Comparison of ENCODE assay signal across 8 mouse cellular contexts in genomic region chr1:62696983-62697341, GRCm38 (mm10). TPM values are rescaled to one million over a fixed set of nuclear protein-coding genes. Genes with fewer than 3 reads are reported as not detected.
DNase-seq lines count a peak whose midpoint lies in the region; ATAC-seq and TF ChIP-seq lines count a peak whose summit lies in the region.

No protein-coding gene starts in this region.

- peaks cover 3% of the 10 kb centered on the region; the same call in 1 of the 2 replicates for H3K4me1 ChIP-seq in heart, adult 2 months (ENCODE audit: control insufficient read depth, insufficient read depth, low read length)
- peaks cover 19% of the 10 kb centered on the region for H3K4me1 ChIP-seq in limb, embryonic 15.5 days
- H3K4me1 ChIP-seq in neural tube, embryonic 11.5 days (ENCODE audit: control insufficient read depth, insufficient read depth, low read length): peaks cover 10% of the 10 kb centered on the region; the same call in 1 of the 2 replicates

- no peaks in the 10 kb centered on the region for H3K79me2 ChIP-seq in heart, adult 2 months (replicated peaks; ENCODE audit: control insufficient read depth, insufficient read depth, low read length)

- no peak overlapping the region for H3K9ac ChIP-seq in heart, adult 2 months (ENCODE audit: low read depth, low read length)
- H3K9ac ChIP-seq in limb, embryonic 15.5 days: no peak overlapping the region
- no peak overlapping the region for H3K9ac ChIP-seq in neural tube, embryonic 11.5 days (ENCODE audit: low read length)

- H3K4me3 ChIP-seq in heart, adult 2 months: no peak overlapping the region
- no peak overlapping the region for H3K4me3 ChIP-seq in limb, embryonic 15.5 days
- H3K4me3 ChIP-seq in neural tube, embryonic 11.5 days (ENCODE audit: low read depth, low read length): no peak overlapping the region

- H3K27me3 ChIP-seq in heart, adult 2 months (ENCODE audit: control insufficient read depth, insufficient read depth, low read length): no peaks in the 10 kb centered on the region; the same call in 1 of the 2 replicates
- peaks cover 12% of the 10 kb centered on the region; the same call in 1 of the 2 replicates for H3K27me3 ChIP-seq in limb, embryonic 15.5 days
- no peaks in the 10 kb centered on the region for H3K27me3 ChIP-seq in neural tube, embryonic 11.5 days (ENCODE audit: control insufficient read depth, insufficient read depth, low read length)

- peak overlapping the region; percentile 30 for H3K4me2 ChIP-seq in limb, embryonic 15.5 days
- H3K4me2 ChIP-seq in neural tube, embryonic 11.5 days (ENCODE audit: low read depth): no peak overlapping the region

- no peak for TF ChIP-seq POLR2A in heart, adult 2 months (IDR thresholded peaks at IDR 0.05; ENCODE audit: insufficient read depth, low read depth, low read length)

- WGBS in heart, adult 2 months: 5% methylated on average over 9 of the region's 9 CpGs
- WGBS in limb, embryonic 15.5 days: 10% methylated on average over 9 of the region's 9 CpGs
- WGBS in neural tube, embryonic 11.5 days: 31% methylated on average over 9 of the region's 9 CpGs

- ATAC-seq in limb, embryonic 15.5 days (ENCODE audit: insufficient number of reproducible peaks, low FRiP score, low TSS enrichment, low read depth): no peak
- no peak; the same call in 1 of the 2 replicates for ATAC-seq in neural tube, embryonic 11.5 days (ENCODE audit: insufficient read depth, low FRiP score, low TSS enrichment)

- H3K27ac ChIP-seq in heart, adult 2 months: no peak overlapping the region
- H3K27ac ChIP-seq in limb, embryonic 15.5 days: no peak overlapping the region
- no peak overlapping the region for H3K27ac ChIP-seq in neural tube, embryonic 11.5 days (ENCODE audit: low read depth, low read length)

- TF ChIP-seq EP300 in heart, adult 2 months (IDR thresholded peaks at IDR 0.05; ENCODE audit: insufficient read depth, low read depth, low read length): no peak

- no peaks in the 10 kb centered on the region for H3K36me3 ChIP-seq in heart, adult 2 months (ENCODE audit: control insufficient read depth, insufficient read depth, low read length)
- H3K36me3 ChIP-seq in limb, embryonic 15.5 days: no peaks in the 10 kb centered on the region
- no peaks in the 10 kb centered on the region for H3K36me3 ChIP-seq in neural tube, embryonic 11.5 days (ENCODE audit: control insufficient read depth, insufficient read depth, low read length)

- peak; percentile 85 for TF ChIP-seq CTCF in heart, adult 2 months (IDR thresholded peaks at IDR 0.05)

- H3K9me3 ChIP-seq in limb, embryonic 15.5 days: no peaks in the 10 kb centered on the region
- no peaks in the 10 kb centered on the region for H3K9me3 ChIP-seq in neural tube, embryonic 11.5 days (ENCODE audit: control insufficient read depth, low read length)

- intact Hi-C loops in heart, adult 2 months (cut with DNase I): no loop called here
- intact Hi-C loops in heart, postnatal 25 days (cut with DNase I): loop anchor here (5.0 to 10.0 kb wide), 6 partner anchors 105 to 1552 kb away; no protein-coding TSS in a partner anchor
- intact Hi-C loops in heart, postnatal 10 days (cut with DNase I): loop anchor here (2.0 to 5.0 kb wide), 2 partner anchors 290 to 1516 kb away; no protein-coding TSS in a partner anchor

- DNase-seq in heart, adult 2 months: no peak
- DNase-seq in heart, postnatal 25 days (ENCODE audit: low spot score): no peak
- peak; percentile 81 for DNase-seq in brain, adult 2 months (ENCODE audit: low read depth, low spot score)
- DNase-seq in heart, postnatal 10 days: peak; percentile 70 to 71
- peak; percentile 69 for DNase-seq in neural tube, embryonic 11.5 days (ENCODE audit: low spot score)
- no peak for DNase-seq in right cerebral cortex, postnatal 14 days
- DNase-seq in c-Kit-positive CD71-positive TER-119-positive erythroid progenitor cells, embryonic 14.5 days (ENCODE audit: low spot score): no peak

RNA-seq across cellular contexts. Expression of gene Nrp2, which starts 6.1 kb away (rescaled TPM):
- 10 to 100 TPM; 20.7 to 29.6 TPM for total RNA-seq in heart, adult 2 months (2021)
- polyA plus RNA-seq in heart, adult 2 months (2012; rRNA removed): 15.6 and 24.2 TPM in 2 replicates
- 10 to 100 TPM; 27.6 to 33.6 TPM for total RNA-seq in heart, postnatal 25 days (2021)
- 10 to 100 TPM; 64.3 to 76.0 TPM for total RNA-seq in heart, postnatal 10 days (2021)
- polyA plus RNA-seq in limb, embryonic 15.5 days (2015; fragmentation: Nextera tagmentation; extraction: Ambion mirVana): 31.6 and 33.6 TPM in 2 replicates
- polyA plus RNA-seq in neural tube, embryonic 11.5 days (2014; fragmentation: Nextera tagmentation; extraction: Ambion mirVana): 35.6 and 40.9 TPM in 2 replicates

Comparison
In these comparisons a context has a peak if more than half of its experiments do, and no peak if none do; other contexts are left out.
1. DNase-seq: peak in brain, adult 2 months (single experiment), heart, postnatal 10 days (2 of 2) and neural tube, embryonic 11.5 days (single experiment); none in heart, adult 2 months (0 of 2), heart, postnatal 25 days (single experiment), right cerebral cortex, postnatal 14 days (single experiment) and c-Kit-positive CD71-positive TER-119-positive erythroid progenitor cells, embryonic 14.5 days (single experiment).